Mouse (Mus musculus): Measurements from ENCODE around the gene Sipa1l2. TPM values are rescaled to one million over a fixed set of nuclear protein-coding genes. Genes with fewer than 3 reads are reported as not detected.

Sipa1l2 gene
- polyA plus RNA-seq, 1 experiment from 2014 or later, result 12.9 TPM

- H3K9ac ChIP-seq (ENCODE audit: low read depth, low read length), result no peak overlapping the region
- H3K27me3 ChIP-seq (ENCODE audit: control insufficient read depth, insufficient read depth, low read length), result no peaks in the 10 kb centered on the region
- ATAC-seq (ENCODE audit: low FRiP score, low TSS enrichment), result no peak
- H3K9me3 ChIP-seq (ENCODE audit: control insufficient read depth, low read length), result no peaks in the 10 kb centered on the region
- peak overlapping the region; percentile 92 for H3K4me2 ChIP-seq (replicated peaks; ENCODE audit: low read depth, low read length)
- H3K4me3 ChIP-seq (ENCODE audit: low read length), result peak overlapping the region; percentile 45
- H3K36me3 ChIP-seq (ENCODE audit: control insufficient read depth, insufficient read depth, low read length), result no peaks in the 10 kb centered on the region
- no peak overlapping the region for H3K27ac ChIP-seq (ENCODE audit: low read depth, low read length)
- under 1% methylated on average over 14 of the region's 14 CpGs for WGBS
- peaks cover 10% of the 10 kb centered on the region; the same call in 1 of the 2 replicates for H3K4me1 ChIP-seq (ENCODE audit: control insufficient read depth, insufficient read depth, low read length)
Observed at GRCm38 (mm10) chr8:125568421-125568850, 1.2 kb downstream of the Sipa1l2 start.

- 51% methylated on average over 7 of the region's 7 CpGs for WGBS
- Histone ChIP-seq H3K4me3 (ENCODE audit: low read length) (0 out of 2 replicates have a peak overlapping the region, but pooled peaks have one; percentile 5), H3K4me2 (replicated peaks; ENCODE audit: low read depth, low read length) (peak overlapping the region; percentile 92), H3K9ac (ENCODE audit: low read depth, low read length) (no peak overlapping the region), H3K27ac (ENCODE audit: low read depth, low read length) (no peak overlapping the region), H3K4me1 (ENCODE audit: control insufficient read depth, insufficient read depth, low read length) (peaks cover 10% of the 10 kb centered on the region; the same call in 1 of the 2 replicates), H3K36me3 (ENCODE audit: control insufficient read depth, insufficient read depth, low read length) (no peaks in the 10 kb centered on the region), H3K9me3 (ENCODE audit: control insufficient read depth, low read length) (no peaks in the 10 kb centered on the region), H3K27me3 (ENCODE audit: control insufficient read depth, insufficient read depth, low read length) (no peaks in the 10 kb centered on the region)
- no peak for ATAC-seq (ENCODE audit: low FRiP score, low TSS enrichment)
Observed at GRCm38 (mm10) chr8:125567569-125567968, 2.0 kb downstream of the Sipa1l2 start.

DNA sequence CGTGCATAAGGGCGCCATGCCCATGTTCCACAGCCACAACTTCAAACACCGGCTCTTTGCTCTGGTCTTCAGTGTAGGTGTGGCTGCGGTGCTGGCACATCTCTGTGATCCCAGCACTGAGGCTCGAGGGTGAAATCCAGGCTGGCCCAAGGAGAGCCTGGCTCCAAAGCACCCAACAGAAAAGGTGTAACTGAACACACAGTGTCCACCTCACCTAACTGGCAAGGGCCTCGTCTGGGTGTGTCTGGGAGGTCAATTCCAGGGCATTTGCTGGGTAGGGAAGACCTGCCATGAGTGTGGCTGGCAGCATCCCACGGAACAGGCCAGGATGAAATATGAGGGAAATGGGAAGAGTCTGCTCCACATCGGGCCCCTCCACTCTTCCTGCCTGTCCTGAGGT, 6.7 kb downstream of the Sipa1l2 start:
- H3K4me2 ChIP-seq (replicated peaks; ENCODE audit: low read depth, low read length), result no peak overlapping the region
- no peak overlapping the region for H3K27ac ChIP-seq (ENCODE audit: low read depth, low read length)
- H3K9me3 ChIP-seq (ENCODE audit: control insufficient read depth, low read length), result no peaks in the 10 kb centered on the region
- WGBS, result 72% methylated on average over 8 of the region's 8 CpGs
- no peaks in the 10 kb centered on the region for H3K27me3 ChIP-seq (ENCODE audit: control insufficient read depth, insufficient read depth, low read length)
- H3K4me3 ChIP-seq (ENCODE audit: low read length), result no peak overlapping the region
- no peaks in the 10 kb centered on the region for H3K36me3 ChIP-seq (ENCODE audit: control insufficient read depth, insufficient read depth, low read length)
- H3K4me1 ChIP-seq (ENCODE audit: control insufficient read depth, insufficient read depth, low read length), result peaks cover 44% of the 10 kb centered on the region
- H3K9ac ChIP-seq (ENCODE audit: low read depth, low read length), result no peak overlapping the region
- no peak for ATAC-seq (ENCODE audit: low FRiP score, low TSS enrichment)

GRCm38 (mm10) chr8:125560825-125561490, 8.7 kb downstream of the Sipa1l2 start:
- Histone ChIP-seq H3K4me2 (replicated peaks; ENCODE audit: low read depth, low read length) (no peak overlapping the region), H3K36me3 (ENCODE audit: control insufficient read depth, insufficient read depth, low read length) (peaks cover 3% of the 10 kb centered on the region; the same call in 1 of the 2 replicates), H3K9me3 (ENCODE audit: control insufficient read depth, low read length) (no peaks in the 10 kb centered on the region), H3K4me1 (ENCODE audit: control insufficient read depth, insufficient read depth, low read length) (peaks cover 47% of the 10 kb centered on the region), H3K27ac (ENCODE audit: low read depth, low read length) (peak overlapping the region; percentile 47; the same call in 1 of the 2 replicates), H3K4me3 (ENCODE audit: low read length) (no peak overlapping the region), H3K27me3 (ENCODE audit: control insufficient read depth, insufficient read depth, low read length) (no peaks in the 10 kb centered on the region), H3K9ac (ENCODE audit: low read depth, low read length) (no peak overlapping the region)
- no peak for ATAC-seq (ENCODE audit: low FRiP score, low TSS enrichment)
- WGBS, result 54% methylated on average over 11 of the region's 11 CpGs

GRCm38 (mm10) chr8:125559066-125559653, 10.4 kb downstream of the Sipa1l2 start:
- peak overlapping the region; percentile 37; the same call in 1 of the 2 replicates for H3K4me2 ChIP-seq (replicated peaks; ENCODE audit: low read depth, low read length)
- H3K27me3 ChIP-seq (ENCODE audit: control insufficient read depth, insufficient read depth, low read length), result no peaks in the 10 kb centered on the region

DNA sequence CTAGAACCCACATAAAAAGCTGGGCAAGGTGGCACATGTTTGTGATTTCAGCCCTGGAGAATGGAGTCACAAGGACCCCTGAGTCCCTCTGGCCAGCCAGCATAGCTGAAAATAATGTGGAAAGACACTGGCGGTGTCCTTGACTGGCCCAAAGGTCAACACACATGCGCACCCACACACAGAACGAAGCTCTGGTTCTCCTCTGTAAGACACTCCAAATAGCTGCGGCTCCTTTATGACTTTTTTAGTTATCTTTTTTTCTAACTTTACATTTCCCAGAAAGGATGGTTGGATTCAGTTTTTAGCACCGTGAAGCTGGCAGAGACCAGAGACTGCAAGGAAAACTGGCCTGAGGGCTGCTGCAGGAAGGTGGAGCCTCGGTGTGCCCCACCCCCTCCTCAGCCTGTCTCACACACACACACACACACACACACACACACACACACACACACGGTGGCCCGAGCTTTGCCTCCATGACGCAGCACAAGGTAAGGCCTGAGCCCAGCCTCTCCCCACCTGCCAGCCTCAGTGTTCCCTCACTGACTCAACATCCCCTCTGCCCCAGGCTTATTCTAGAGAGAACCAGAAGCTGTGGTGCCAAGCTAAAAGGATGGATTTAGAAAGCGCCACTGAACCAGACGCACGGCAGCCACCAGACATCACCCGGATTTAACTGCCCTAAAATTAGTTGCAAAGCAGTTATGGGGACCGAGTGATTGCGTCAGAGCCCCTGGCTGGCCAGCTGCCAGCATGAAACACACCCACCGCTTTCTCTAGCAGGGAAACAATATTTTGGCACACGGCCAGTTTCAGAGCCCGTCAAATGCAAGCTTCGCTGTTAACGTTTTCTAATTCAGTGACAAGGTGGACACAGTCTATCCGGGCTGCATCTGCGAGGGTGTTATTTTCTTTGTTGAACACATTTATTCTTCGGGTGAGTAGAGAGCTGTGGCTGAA, 11.2 kb downstream of the Sipa1l2 start:
- H3K36me3 ChIP-seq (ENCODE audit: control insufficient read depth, insufficient read depth, low read length), result peaks cover 3% of the 10 kb centered on the region; the same call in 1 of the 2 replicates
- H3K4me1 ChIP-seq (ENCODE audit: control insufficient read depth, insufficient read depth, low read length), result peaks cover 50% of the 10 kb centered on the region
- peak overlapping the region; percentile 12; the same call in 1 of the 2 replicates for H3K27ac ChIP-seq (ENCODE audit: low read depth, low read length)
- no peaks in the 10 kb centered on the region for H3K27me3 ChIP-seq (ENCODE audit: control insufficient read depth, insufficient read depth, low read length)
- peak; percentile 50; the same call in 1 of the 2 replicates for ATAC-seq (ENCODE audit: low FRiP score, low TSS enrichment)
- H3K9ac ChIP-seq (ENCODE audit: low read depth, low read length), result no peak overlapping the region
- H3K9me3 ChIP-seq (ENCODE audit: control insufficient read depth, low read length), result no peaks in the 10 kb centered on the region
- 31% methylated on average over 23 of the region's 23 CpGs for WGBS
- no peak overlapping the region for H3K4me3 ChIP-seq (ENCODE audit: low read length)
- H3K4me2 ChIP-seq (replicated peaks; ENCODE audit: low read depth, low read length), result peak overlapping the region; percentile 37

More at GRCm38 (mm10) chr8:125559066-125559653, 10.4 kb downstream of the Sipa1l2 start:
- peaks cover 3% of the 10 kb centered on the region; the same call in 1 of the 2 replicates for H3K36me3 ChIP-seq (ENCODE audit: control insufficient read depth, insufficient read depth, low read length)
- WGBS, result 63% methylated on average over 5 of the region's 5 CpGs
- H3K27ac ChIP-seq (ENCODE audit: low read depth, low read length), result peak overlapping the region; percentile 12; the same call in 1 of the 2 replicates
- H3K9me3 ChIP-seq (ENCODE audit: control insufficient read depth, low read length), result no peaks in the 10 kb centered on the region
- H3K9ac ChIP-seq (ENCODE audit: low read depth, low read length), result no peak overlapping the region; the same call in 1 of the 2 replicates
- no peak overlapping the region for H3K4me3 ChIP-seq (ENCODE audit: low read length)
- peaks cover 50% of the 10 kb centered on the region for H3K4me1 ChIP-seq (ENCODE audit: control insufficient read depth, insufficient read depth, low read length)
- no peak for ATAC-seq (ENCODE audit: low FRiP score, low TSS enrichment)

DNA sequence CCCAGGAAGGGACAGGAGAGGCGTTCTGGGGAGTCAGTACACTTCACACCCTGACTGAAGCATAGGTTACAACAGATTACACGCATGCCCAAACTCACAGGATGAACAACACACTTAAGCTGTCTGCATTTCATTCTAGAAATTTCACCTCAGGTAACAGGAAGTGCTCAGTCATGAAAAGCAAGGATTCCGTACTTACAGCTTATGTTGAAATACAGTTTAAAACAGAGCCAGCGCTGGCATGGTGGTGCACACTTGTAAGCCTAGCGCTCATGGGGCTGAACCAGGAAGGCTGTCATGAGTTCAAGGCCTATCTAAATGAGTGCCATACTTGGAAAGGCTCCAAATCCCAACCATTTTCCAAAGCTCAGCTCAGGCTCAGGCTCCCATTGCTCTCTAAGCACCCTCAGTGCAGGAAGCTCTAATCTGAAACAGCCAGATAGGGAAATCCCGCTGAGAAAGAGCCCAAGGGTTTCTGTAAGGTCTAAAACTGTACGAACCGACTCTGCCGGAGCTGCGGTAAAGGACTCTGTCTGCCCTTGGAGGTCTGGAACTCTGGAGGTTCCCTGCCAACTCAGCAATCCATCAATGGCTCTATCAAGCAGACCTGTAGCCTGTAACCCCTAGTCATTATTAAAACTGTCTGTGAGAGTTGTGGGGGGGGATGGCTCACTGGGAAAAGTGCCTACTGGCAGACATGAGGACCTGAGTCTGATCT, 12.1 kb downstream of the Sipa1l2 start:
- Histone ChIP-seq H3K27ac (ENCODE audit: low read depth, low read length) (no peak overlapping the region), H3K4me1 (ENCODE audit: control insufficient read depth, insufficient read depth, low read length) (peaks cover 53% of the 10 kb centered on the region), H3K36me3 (ENCODE audit: control insufficient read depth, insufficient read depth, low read length) (peaks cover 3% of the 10 kb centered on the region; the same call in 1 of the 2 replicates), H3K9me3 (ENCODE audit: control insufficient read depth, low read length) (no peaks in the 10 kb centered on the region), H3K27me3 (ENCODE audit: control insufficient read depth, insufficient read depth, low read length) (no peaks in the 10 kb centered on the region), H3K9ac (ENCODE audit: low read depth, low read length) (no peak overlapping the region), H3K4me2 (replicated peaks; ENCODE audit: low read depth, low read length) (no peak overlapping the region), H3K4me3 (ENCODE audit: low read length) (no peak overlapping the region)
- ATAC-seq (ENCODE audit: low FRiP score, low TSS enrichment), result no peak
- 60% methylated on average over 10 of the region's 10 CpGs for WGBS

DNA sequence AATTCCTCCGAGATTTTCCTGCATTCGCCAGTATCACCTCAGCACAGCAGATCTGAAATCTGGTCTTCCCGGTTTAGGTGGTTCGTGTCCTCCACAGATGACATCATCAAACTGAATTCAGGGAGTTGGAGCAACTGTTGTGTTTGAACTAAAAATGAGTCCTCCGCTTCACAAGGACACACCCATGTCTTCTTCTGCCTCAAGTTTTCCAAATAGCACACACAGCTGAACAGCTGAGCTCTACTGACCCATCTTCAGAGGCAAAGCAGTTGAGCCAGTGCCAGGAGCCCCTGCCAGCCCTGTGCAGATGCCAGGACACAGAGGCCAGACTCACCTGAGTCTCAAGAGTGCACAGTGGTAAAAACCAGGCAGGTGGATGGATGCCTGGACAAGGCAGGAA, 12.9 kb downstream of the Sipa1l2 start:
- Histone ChIP-seq H3K9ac (ENCODE audit: low read depth, low read length) (no peak overlapping the region), H3K4me2 (replicated peaks; ENCODE audit: low read depth, low read length) (no peak overlapping the region), H3K27ac (ENCODE audit: low read depth, low read length) (no peak overlapping the region), H3K36me3 (ENCODE audit: control insufficient read depth, insufficient read depth, low read length) (peaks cover 3% of the 10 kb centered on the region; the same call in 1 of the 2 replicates), H3K9me3 (ENCODE audit: control insufficient read depth, low read length) (no peaks in the 10 kb centered on the region), H3K4me3 (ENCODE audit: low read length) (no peak overlapping the region), H3K27me3 (ENCODE audit: control insufficient read depth, insufficient read depth, low read length) (no peaks in the 10 kb centered on the region), H3K4me1 (ENCODE audit: control insufficient read depth, insufficient read depth, low read length) (peaks cover 56% of the 10 kb centered on the region)
- ATAC-seq (ENCODE audit: low FRiP score, low TSS enrichment), result no peak
- WGBS, result 89% methylated on average over 5 of the region's 5 CpGs
